Mouse (Mus musculus) bone marrow, adult 2 months (tissue): ENCODE measurements at regions not wholly inside any gene's neighbourhood (a gene's known extent, or its start where the extent isn't known, plus 50 kb on each side); places are given as distances from the start of the nearest gene placed in this dataset.

ENCODE experiments used
- H3K27ac ChIP-seq: fragments of 200-500 bp; 2 replicates; pipeline ENCODE4 v1.5.1; 2012; ENCODE audit warnings: low read depth, mild to moderate bottlenecking, control low read depth, inconsistent platforms, low read length; ENCODE audit not compliant: control insufficient read depth, poor library complexity, insufficient read depth
- H3K4me1 ChIP-seq: fragments of 200-500 bp; 2 replicates; pipeline ENCODE4 v1.6.1; 2011; ENCODE audit warnings: low read length; ENCODE audit not compliant: control insufficient read depth, insufficient read depth
- H3K4me3 ChIP-seq: fragments of 200-500 bp; replicated peaks from 2 replicates; pipeline ENCODE3; 2011; ENCODE audit warnings: mild to moderate bottlenecking, low read depth, low read length, control low read depth; ENCODE audit not compliant: control insufficient read depth
- CTCF ChIP-seq: fragments of 200-500 bp; IDR thresholded peaks from 2 replicates; pipeline ENCODE4 v1.5.1; 2011; ENCODE audit warnings: low read length, control low read depth; ENCODE audit not compliant: control insufficient read depth, insufficient read depth
- POLR2A ChIP-seq: fragments of 200-500 bp; IDR thresholded peaks from 2 replicates; pipeline ENCODE4 v1.6.1; 2011; ENCODE audit warnings: low read depth, mild to moderate bottlenecking, control low read depth, low read length, borderline replicate concordance; ENCODE audit not compliant: control insufficient read depth
- WGBS: fragments of 180-500 bp; shearing (Covaris S2); methylation state at CpG from one replicate; pipeline ENCODE4 v1.1.7; 2018; 5-methylcytosine and 5-hydroxymethylcytosine counted together

DNA sequence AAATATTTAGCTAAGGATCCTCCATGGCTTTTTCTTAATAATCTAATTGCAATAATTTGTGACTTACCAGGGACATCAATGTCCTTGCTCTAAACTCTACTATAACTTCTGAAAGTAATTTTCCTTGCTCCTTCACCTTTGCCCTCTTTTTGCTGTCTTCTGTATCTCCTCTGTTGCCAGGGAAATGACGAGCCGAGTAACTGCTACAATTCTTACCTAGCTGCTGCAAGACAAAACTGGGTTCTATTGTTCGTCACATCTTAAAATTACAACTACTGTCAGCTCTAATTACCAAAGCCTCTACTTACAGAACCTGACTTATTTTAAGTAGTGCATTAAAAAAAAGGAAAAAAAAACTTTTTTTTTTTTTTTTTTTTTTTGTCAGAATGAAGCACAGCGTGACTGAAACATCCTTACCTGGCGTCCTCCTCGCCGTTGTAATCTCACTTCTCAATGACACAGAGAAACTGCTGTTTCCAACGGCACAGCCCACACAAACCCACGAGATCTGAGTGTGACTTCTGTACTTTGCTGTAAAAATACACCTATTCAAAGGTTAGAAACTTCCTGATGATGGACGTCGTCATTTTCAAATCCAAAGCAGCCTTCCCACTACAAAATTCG lies 389.4 kb downstream of the Plk2 start:
- TF ChIP-seq CTCF (no peak), POLR2A (no peak)
- H3K4me3 ChIP-seq, result no peak overlapping the region
- WGBS, result 84% methylated on average over 12 of the region's 12 CpGs

DNA sequence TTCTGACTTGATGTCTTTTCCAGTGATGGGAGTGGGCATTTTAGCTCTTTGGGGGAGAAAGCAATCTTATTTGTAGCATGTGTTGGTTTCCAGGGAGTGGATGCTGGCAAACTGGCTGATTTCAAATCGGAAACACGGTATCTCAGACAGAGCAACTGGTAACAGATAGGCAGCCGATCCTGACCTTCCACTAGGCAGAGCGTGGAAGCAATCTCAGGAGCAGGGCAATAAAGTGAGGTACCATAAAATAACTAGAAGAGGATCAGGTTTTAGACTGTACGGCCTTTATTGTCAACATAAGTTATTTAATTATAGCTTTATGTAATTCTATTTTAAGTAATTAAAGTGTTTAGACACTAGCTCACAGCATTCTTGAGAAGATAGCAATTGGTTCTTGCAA lies 390.0 kb downstream of the Plk2 start:
- no peak overlapping the region for H3K4me3 ChIP-seq
- WGBS, result 88% methylated on average over 5 of the region's 5 CpGs
- TF ChIP-seq POLR2A, result no peak
- TF ChIP-seq CTCF, result no peak
- H3K27ac ChIP-seq, result no peak overlapping the region
- no peaks in the 10 kb centered on the region for H3K4me1 ChIP-seq

More for the DNA sequence above, 389.4 kb downstream of the Plk2 start:
- H3K27ac ChIP-seq, result no peak overlapping the region
- no peaks in the 10 kb centered on the region for H3K4me1 ChIP-seq

GRCm38 (mm10) chr13:110798313-110798712 lies 403.5 kb downstream of the Plk2 start:
- H3K4me3 ChIP-seq, result no peak overlapping the region
- no peak overlapping the region for H3K27ac ChIP-seq
- TF ChIP-seq POLR2A (no peak), CTCF (no peak)
- 7% methylated on average over 7 of the region's 7 CpGs for WGBS
- H3K4me1 ChIP-seq, result no peaks in the 10 kb centered on the region

- no peak overlapping the region for H3K27ac ChIP-seq
- TF ChIP-seq POLR2A (no peak), CTCF (no peak)
- H3K4me3 ChIP-seq, result no peak overlapping the region
- no peaks in the 10 kb centered on the region for H3K4me1 ChIP-seq
- 82% methylated on average over 6 of the region's 6 CpGs for WGBS
Observed at GRCm38 (mm10) chr13:110802841-110803240, 408.0 kb downstream of the Plk2 start.

DNA sequence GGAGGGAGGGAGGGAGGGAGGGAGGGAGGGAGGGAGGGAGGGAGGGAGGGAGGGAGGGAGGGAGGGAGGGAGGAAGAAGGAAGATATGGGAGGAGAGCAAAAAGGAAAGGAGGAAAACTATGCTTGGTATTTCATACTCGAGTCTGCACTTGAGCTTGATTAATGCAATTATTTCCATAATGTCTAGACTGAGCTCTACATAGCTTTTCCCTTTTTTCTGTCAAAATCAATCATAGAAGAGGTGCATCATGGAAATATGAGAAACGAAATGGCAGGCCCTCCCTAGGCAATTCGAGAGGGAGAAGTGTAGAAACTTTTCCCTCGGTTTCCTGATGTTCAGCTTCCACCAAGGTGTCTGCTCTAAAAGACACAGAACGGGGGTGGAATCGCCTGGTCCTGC lies 417.6 kb downstream of the Plk2 start:
- TF ChIP-seq POLR2A (no peak), CTCF (no peak)
- H3K4me3 ChIP-seq, result no peak overlapping the region
- H3K4me1 ChIP-seq, result no peaks in the 10 kb centered on the region
- 72% methylated on average over 6 of the region's 6 CpGs for WGBS
- H3K27ac ChIP-seq, result no peak overlapping the region

GRCm38 (mm10) chr13:110814066-110814465 lies 419.2 kb downstream of the Plk2 start:
- TF ChIP-seq CTCF (no peak), POLR2A (no peak)
- Histone ChIP-seq H3K4me1 (no peaks in the 10 kb centered on the region), H3K4me3 (no peak overlapping the region), H3K27ac (no peak overlapping the region)
- 81% methylated on average over 1 of the region's 1 CpGs for WGBS

DNA sequence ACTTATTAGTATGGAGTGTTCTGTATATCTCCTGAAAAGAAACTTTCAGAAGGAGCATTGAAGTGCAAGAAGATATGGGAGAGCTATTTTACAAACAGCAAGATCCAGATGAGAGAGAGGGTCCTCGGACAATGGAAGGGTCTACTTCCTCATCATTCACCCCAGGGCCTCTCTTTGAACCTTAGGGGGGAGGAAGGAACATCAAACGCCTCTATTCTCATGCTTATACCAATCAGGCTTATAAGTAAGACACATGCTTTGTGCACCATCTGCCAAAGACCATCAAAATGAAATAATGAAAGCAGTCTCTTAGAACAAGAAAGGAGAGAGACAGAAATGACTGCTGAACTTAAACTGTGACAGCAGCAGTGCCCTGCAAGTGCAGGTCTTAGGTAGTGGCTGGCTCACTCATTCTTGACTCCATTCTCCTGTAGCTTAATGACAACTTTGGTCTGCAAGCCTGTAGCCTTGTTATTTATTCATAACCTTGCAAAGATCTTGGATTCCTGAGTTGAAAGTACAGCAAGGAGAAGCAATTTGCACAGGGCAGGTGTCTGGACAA lies 424.5 kb downstream of the Plk2 start:
- 46% methylated on average over 2 of the region's 2 CpGs for whole genome bisulfite sequencing
- H3K4me1 ChIP-seq, result no peaks in the 10 kb centered on the region
- no peak overlapping the region for H3K27ac ChIP-seq
- no peak overlapping the region for H3K4me3 ChIP-seq
- TF ChIP-seq POLR2A (no peak), CTCF (no peak)

DNA sequence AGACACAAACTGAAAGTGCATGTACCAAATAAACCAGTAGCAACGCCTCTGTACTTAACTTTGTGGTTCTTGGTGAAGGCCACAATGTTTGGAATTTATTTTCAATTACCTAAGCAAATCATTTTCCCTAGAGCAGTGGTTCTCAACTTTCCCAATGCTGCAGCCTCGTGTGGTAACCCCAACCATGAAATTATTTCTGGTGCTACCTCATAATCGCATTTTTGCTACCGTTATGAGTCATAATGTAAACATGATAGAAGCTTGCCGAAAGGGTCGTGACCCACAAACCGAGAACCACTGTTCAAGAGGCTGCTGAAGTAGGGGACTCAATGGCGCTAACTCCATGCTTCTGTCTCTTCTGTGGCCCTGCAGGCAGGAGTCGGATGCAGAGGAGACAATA lies 429.9 kb upstream of the Actbl2 start:
- 83% methylated on average over 9 of the region's 9 CpGs for WGBS
- Histone ChIP-seq H3K4me3 (no peak overlapping the region), H3K27ac (no peak overlapping the region), H3K4me1 (no peaks in the 10 kb centered on the region; the same call in 1 of the 2 replicates)
- TF ChIP-seq CTCF (no peak), POLR2A (no peak)

GRCm38 (mm10) chr13:110832442-110832841 lies 422.4 kb upstream of the Actbl2 start:
- no peak overlapping the region for H3K4me3 ChIP-seq
- H3K4me1 ChIP-seq, result no peaks in the 10 kb centered on the region; the same call in 1 of the 2 replicates
- no peak for TF ChIP-seq POLR2A
- no peak for TF ChIP-seq CTCF
- no peak overlapping the region for H3K27ac ChIP-seq
- WGBS, result 81% methylated on average over 5 of the region's 5 CpGs
